ENCODE assay signal across 9 mouse cellular contexts in the genomic region with DNA sequence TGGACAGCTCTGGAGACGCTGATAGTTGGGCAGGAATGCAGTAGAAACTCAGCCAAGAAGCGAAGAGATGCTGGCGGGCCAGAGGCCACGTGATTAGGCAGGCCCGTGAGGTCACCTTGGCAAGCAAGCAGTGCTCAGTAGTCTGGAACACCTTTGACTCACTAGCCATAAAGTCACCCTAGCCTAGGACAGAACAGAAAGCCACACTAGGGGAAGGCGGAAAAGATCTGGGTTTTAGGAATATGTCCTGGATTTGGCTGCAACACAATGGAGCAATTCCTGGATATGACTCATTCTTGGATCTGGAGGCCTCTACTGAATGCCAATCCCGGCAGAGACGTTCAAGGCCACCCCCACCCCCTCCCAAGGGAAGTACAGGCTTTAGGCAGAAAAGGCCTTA. TPM values are rescaled to one million over a fixed set of nuclear protein-coding genes. Genes with fewer than 3 reads are reported as not detected.
DNase-seq lines count a peak whose midpoint lies in the region; TF ChIP-seq lines count a peak whose summit lies in the region.
"Had no signal": no experiment of that assay in that cellular context is flagged by ENCODE, and none has a peak within 500 bp of the region (broad histone marks: within the 10 kb centered on the region; RNA-seq: fewer than 3 reads in every experiment).

No protein-coding gene starts in this region.

- no peak for TF ChIP-seq CTCF in embryonic fibroblast, embryonic 13.5 days (IDR thresholded peaks at IDR 0.05; ENCODE audit: borderline replicate concordance, insufficient read depth, low read length)
- no peak for TF ChIP-seq CTCF in small intestine, adult 2 months (IDR thresholded peaks at IDR 0.05; ENCODE audit: extremely low read depth, insufficient read length, insufficient replicate concordance, low read depth, low read length)

- WGBS in small intestine, adult 2 months: 35% methylated on average over 8 of the region's 8 CpGs

- peak overlapping the region; percentile 39; the same call in 1 of the 2 replicates for H3K27ac ChIP-seq in embryonic fibroblast, embryonic 13.5 days (ENCODE audit: insufficient read depth, low read length)
- H3K27ac ChIP-seq in small intestine, adult 2 months (ENCODE audit: insufficient read depth, low read depth, low read length): 0 out of 2 replicates have a peak overlapping the region, but pooled peaks have one; percentile 27
- H3K27ac ChIP-seq: neural tube, embryonic 13.5 days had no signal

- peaks cover 7% of the 10 kb centered on the region for H3K4me1 ChIP-seq in embryonic fibroblast, embryonic 13.5 days (ENCODE audit: control insufficient read depth, insufficient read depth, low read length)
- peaks cover 10% of the 10 kb centered on the region for H3K4me1 ChIP-seq in small intestine, adult 2 months (ENCODE audit: control insufficient read depth, insufficient read depth, insufficient read length, low read length)

- peak; percentile 50 for DNase-seq in ovary, postnatal 36 days (ENCODE audit: low spot score)
- DNase-seq in ovary, adult 18-20 months (ENCODE audit: low spot score): no peak
- peak; percentile 83 for DNase-seq in kidney, adult 18-20 months
- DNase-seq in embryo, embryonic 9.5 days (ENCODE audit: extremely low spot score): no peak
- no peak for DNase-seq in liver
- DNase-seq in right cerebral cortex, postnatal 36 days (ENCODE audit: low spot score in 2 of 2): no peak

- H3K4me3 ChIP-seq in embryonic fibroblast, embryonic 13.5 days (ENCODE audit: insufficient read depth, low read length): no peak overlapping the region
- no peak overlapping the region for H3K4me3 ChIP-seq in small intestine, adult 2 months (ENCODE audit: low read depth, low read length)
- H3K4me3 ChIP-seq: neural tube, embryonic 13.5 days had no signal

- no peaks in the 10 kb centered on the region for H3K27me3 ChIP-seq in small intestine, adult 2 months (ENCODE audit: control insufficient read depth, insufficient read depth, low read length)
- H3K27me3 ChIP-seq: neural tube, embryonic 13.5 days had no signal

- no peaks in the 10 kb centered on the region for H3K36me3 ChIP-seq in small intestine, adult 2 months (ENCODE audit: control insufficient read depth, insufficient read depth, low read length)
- H3K36me3 ChIP-seq: neural tube, embryonic 13.5 days had no signal

- TF ChIP-seq POLR2A in embryonic fibroblast, embryonic 13.5 days (IDR thresholded peaks at IDR 0.05; ENCODE audit: low read depth, low read length): no peak
- TF ChIP-seq POLR2A in small intestine, adult 2 months (IDR thresholded peaks at IDR 0.05; ENCODE audit: low read depth, low read length): no peak

RNA-seq across cellular contexts. Expression of a gene that starts 3.4 kb away (rescaled TPM):
- polyA plus RNA-seq in embryonic fibroblast, embryonic 13.5 days (2011; ENCODE audit: insufficient read length, low read depth, missing spikeins): 41.6 and 42.5 TPM in 2 replicates
- 15.6 and 30.4 TPM in 2 replicates for polyA plus RNA-seq in small intestine, adult 2 months (2012; rRNA removed)

RNA-seq across cellular contexts. Expression of a gene that starts 18.8 kb away (rescaled TPM):
- polyA plus RNA-seq in embryonic fibroblast, embryonic 13.5 days (2011; ENCODE audit: insufficient read length, low read depth, missing spikeins): 2.3 and 2.7 TPM in 2 replicates
- polyA plus RNA-seq in small intestine, adult 2 months (2012; rRNA removed): 6.4 and 10.2 TPM in 2 replicates

RNA-seq across cellular contexts. Expression of a gene that starts 26.9 kb away (rescaled TPM):
- polyA plus RNA-seq in embryonic fibroblast, embryonic 13.5 days (2011; ENCODE audit: insufficient read length, low read depth, missing spikeins): 0.49 TPM in 1 of 2 replicates, not detected in the other
- polyA plus RNA-seq in small intestine, adult 2 months (2012; rRNA removed): 0.53 and 0.65 TPM in 2 replicates

RNA-seq across cellular contexts. Expression of a gene that starts 50.9 kb away (rescaled TPM):
- polyA plus RNA-seq in embryonic fibroblast, embryonic 13.5 days (2011; ENCODE audit: insufficient read length, low read depth, missing spikeins): 29.4 and 33.1 TPM in 2 replicates
- polyA plus RNA-seq in small intestine, adult 2 months (2012; rRNA removed): 45.6 and 104 TPM in 2 replicates

RNA-seq across cellular contexts. Expression of a gene that starts 51.1 kb away (rescaled TPM):
- 1.6 TPM in 1 of 2 replicates, not detected in the other for polyA plus RNA-seq in embryonic fibroblast, embryonic 13.5 days (2011; ENCODE audit: insufficient read length, low read depth, missing spikeins)
- 3.0 and 5.0 TPM in 2 replicates for polyA plus RNA-seq in small intestine, adult 2 months (2012; rRNA removed)
- polyA plus RNA-seq: neural tube, embryonic 13.5 days had no signal

Comparison
In these comparisons a context has a peak if more than half of its experiments do, and no peak if none do; other contexts are left out.
1. DNase-seq: peak in ovary, postnatal 36 days (single experiment) and kidney, adult 18-20 months (single experiment); none in ovary, adult 18-20 months (single experiment), embryo, embryonic 9.5 days (single experiment), liver (single experiment) and right cerebral cortex, postnatal 36 days (0 of 2).